Mouse (Mus musculus) heart, adult 2 months (tissue): ENCODE measurements around the gene Rtl1. TPM values are rescaled to one million over a fixed set of nuclear protein-coding genes. Genes with fewer than 3 reads are reported as not detected.

Experiments
- DNase-seq, 2 experiments: peaks; one replicate each; pipeline ENCODE4 v3.0.0; 2021
- H3K27ac ChIP-seq: fragments of 200-600 bp; 2 replicates; pipeline ENCODE4 v1.8.1; 2022
- H3K27me3 ChIP-seq: fragments of 200-500 bp; 2 replicates; pipeline ENCODE4 v1.6.1; 2012; ENCODE audit warnings: mild to moderate bottlenecking, low read length, inconsistent platforms, mixed read lengths; ENCODE audit not compliant: control insufficient read depth, insufficient read depth
- H3K36me3 ChIP-seq: fragments of 200-500 bp; 2 replicates; pipeline ENCODE4 v1.6.1; 2012; ENCODE audit warnings: low read length, inconsistent platforms; ENCODE audit not compliant: control insufficient read depth, insufficient read depth
- H3K4me1 ChIP-seq: fragments of 200-500 bp; 2 replicates; pipeline ENCODE4 v1.6.1; 2011; ENCODE audit warnings: low read length; ENCODE audit not compliant: control insufficient read depth, insufficient read depth
- H3K4me3 ChIP-seq: fragments of 200-600 bp; 2 replicates; pipeline ENCODE4 v1.8.1; 2022
- H3K79me2 ChIP-seq: fragments of 200-500 bp; replicated peaks from 2 replicates; pipeline ENCODE4 v1.6.1; 2012; ENCODE audit warnings: mild to moderate bottlenecking, inconsistent platforms, low read length, moderate library complexity, mixed read lengths; ENCODE audit not compliant: control insufficient read depth, insufficient read depth
- H3K9ac ChIP-seq: fragments of 200-500 bp; 2 replicates; pipeline ENCODE4 v1.6.1; 2012; ENCODE audit warnings: low read depth, mild to moderate bottlenecking, control low read depth, inconsistent platforms, low read length, mixed read lengths
- CTCF ChIP-seq: fragments of 200-600 bp; IDR thresholded peaks from 2 replicates; pipeline ENCODE4 v1.8.1; 2022; ENCODE audit warnings: antibody characterized with exemption, mild to moderate bottlenecking, moderate library complexity
- EP300 ChIP-seq: fragments of 200-500 bp; IDR thresholded peaks from 2 replicates; pipeline ENCODE4 v1.6.1; 2011; ENCODE audit warnings: low read depth, low read length, control low read depth; ENCODE audit not compliant: insufficient read depth
- POLR2A ChIP-seq: fragments of 200-500 bp; IDR thresholded peaks from 2 replicates; pipeline ENCODE4 v1.6.1; 2011; ENCODE audit warnings: mild to moderate bottlenecking, low read depth, low read length, control low read depth; ENCODE audit not compliant: insufficient read depth
- WGBS: fragments of 180-500 bp; shearing (Covaris S2); methylation state at CpG from one replicate; pipeline ENCODE4 v1.1.7; 2018; 5-methylcytosine and 5-hydroxymethylcytosine counted together
- intact Hi-C: fragments of 180-260 bp; cut with DNase I; formaldehyde crosslinking; loops from one replicate; pipeline ENCODE4 v1.15.1; 2025
- long read RNA-seq: library from polyadenylated mRNA; stranded (forward); transcript quantifications from one replicate; pipeline ENCODE4 v2.0.0, GENCODE M21; 2021
- polyA plus RNA-seq: library from polyadenylated mRNA; depleted of rRNA; stranded (reverse); fragments of >200 nt; gene quantifications from 2 replicates; pipeline ENCODE4 v1.2.3, GENCODE M21; 2012; rRNA removed
- total RNA-seq, 2 experiments: library from RNA; stranded (reverse); gene quantifications; 2 replicates each; pipeline ENCODE4 v1.2.3; 2021

Rtl1 gene
- total RNA-seq = not detected
- 0.02 and 0.12 TPM in 2 replicates for polyA plus RNA-seq
- long read RNA-seq = 0 reads

DNA sequence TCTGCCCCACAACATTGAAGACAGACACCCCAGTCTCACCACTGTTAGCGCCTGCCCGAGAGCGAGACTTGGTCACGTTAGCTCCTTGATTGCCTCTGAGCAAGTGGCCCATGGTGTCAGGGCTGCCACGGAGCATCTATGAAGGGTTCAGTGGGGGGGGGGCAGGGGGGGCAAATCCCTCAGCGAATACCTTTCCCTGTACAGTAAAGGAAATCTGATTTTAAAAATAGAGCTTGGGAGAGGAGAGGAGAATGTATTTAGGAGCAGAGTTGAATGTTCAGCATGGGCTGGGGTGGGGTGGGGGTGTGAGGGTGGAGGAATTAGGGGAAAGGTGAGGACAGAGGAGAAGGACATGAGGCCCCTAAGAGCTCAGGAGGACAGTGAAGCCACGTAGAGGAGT lies at the start of gene Rtl1:
Gene Rtl1 (minus strand): TSS at position 101 of the 400 bp plus-strand sequence.
- no peak for DNase-seq
- no peaks in the 10 kb centered on the region for H3K4me1 ChIP-seq
- intact Hi-C loops = loop anchor here (10.0 kb wide), 1 partner anchor 695 kb away; no protein-coding TSS in a partner anchor
- H3K79me2 ChIP-seq = no peaks in the 10 kb centered on the region
- no peaks in the 10 kb centered on the region for H3K36me3 ChIP-seq
- H3K4me3 ChIP-seq = no peak within 1 kb of the TSS
- no peak within 1 kb of the TSS for H3K27ac ChIP-seq
- TF ChIP-seq POLR2A = no peak
- no peak for TF ChIP-seq CTCF
- no peak for TF ChIP-seq EP300
- 78% methylated on average over 7 of the region's 7 CpGs for WGBS
- no peak within 1 kb of the TSS for H3K9ac ChIP-seq
- H3K27me3 ChIP-seq = no peaks in the 10 kb centered on the region

DNA sequence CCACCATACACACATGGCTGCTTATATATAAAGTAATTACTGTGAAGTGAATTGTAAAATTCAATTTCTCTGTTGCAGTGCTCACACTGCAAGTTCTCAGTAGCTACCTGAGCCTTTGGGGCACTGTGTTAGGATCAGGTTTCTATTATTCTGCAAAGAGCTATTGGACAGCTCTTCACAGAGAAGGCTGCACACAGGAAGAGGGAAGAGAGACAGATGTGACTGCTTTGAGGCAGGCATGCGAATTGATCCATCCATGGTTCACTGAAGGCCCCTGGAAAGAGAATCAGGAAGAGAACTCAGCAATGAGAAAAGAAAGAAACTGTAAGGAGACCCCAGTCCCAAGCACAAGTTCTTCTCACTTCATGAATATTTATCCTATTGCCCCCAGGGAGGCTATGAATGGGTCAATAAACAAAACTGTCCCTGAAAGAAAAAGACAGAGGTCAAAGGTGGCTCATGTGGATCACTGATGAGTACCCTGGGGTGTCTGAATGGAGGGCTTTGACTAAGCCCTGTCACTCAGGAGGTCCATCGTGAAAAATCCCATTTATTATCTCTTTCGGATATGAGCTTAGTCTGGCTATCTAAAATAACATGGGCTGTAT lies 40.5 kb upstream of the Rtl1 start:
- Histone ChIP-seq H3K4me1 (no peaks in the 10 kb centered on the region), H3K9ac (no peak overlapping the region), H3K27me3 (no peaks in the 10 kb centered on the region), H3K79me2 (no peaks in the 10 kb centered on the region), H3K36me3 (no peaks in the 10 kb centered on the region), H3K27ac (no peak overlapping the region), H3K4me3 (no peak overlapping the region)
- TF ChIP-seq EP300 (no peak), POLR2A (no peak), CTCF (no peak)
- DNase-seq = no peak
- intact Hi-C loops = no loop called here
- WGBS = 54% methylated on average over 3 of the region's 3 CpGs

DNA sequence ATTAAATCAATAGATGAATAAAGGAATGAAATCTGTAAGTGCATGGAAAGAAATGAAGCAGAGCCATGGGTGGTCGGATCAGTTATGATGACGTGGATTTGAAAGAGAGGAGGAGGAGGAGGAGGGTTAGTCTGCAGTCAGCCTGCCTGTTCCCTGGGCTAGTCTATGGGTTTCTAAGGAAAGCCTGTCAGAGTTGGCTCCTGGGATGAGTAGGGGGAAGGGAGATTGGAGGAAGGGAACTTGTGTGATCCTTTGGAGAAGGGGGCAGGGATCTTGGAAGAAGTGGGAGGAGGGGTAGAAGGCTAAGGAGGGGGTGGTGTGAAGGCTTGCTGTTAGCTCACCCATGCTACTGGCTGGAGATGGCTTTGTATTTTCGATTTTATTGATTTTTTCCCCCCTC lies 31.9 kb upstream of the Rtl1 start:
- TF ChIP-seq POLR2A (no peak), CTCF (no peak), EP300 (no peak)
- 54% methylated on average over 3 of the region's 3 CpGs for WGBS
- intact Hi-C loops = no loop called here
- H3K4me3 ChIP-seq = no peak overlapping the region
- no peaks in the 10 kb centered on the region for H3K27me3 ChIP-seq
- H3K4me1 ChIP-seq = no peaks in the 10 kb centered on the region
- no peaks in the 10 kb centered on the region for H3K79me2 ChIP-seq
- H3K27ac ChIP-seq = no peak overlapping the region
- no peaks in the 10 kb centered on the region for H3K36me3 ChIP-seq
- no peak for DNase-seq
- no peak overlapping the region for H3K9ac ChIP-seq

DNA sequence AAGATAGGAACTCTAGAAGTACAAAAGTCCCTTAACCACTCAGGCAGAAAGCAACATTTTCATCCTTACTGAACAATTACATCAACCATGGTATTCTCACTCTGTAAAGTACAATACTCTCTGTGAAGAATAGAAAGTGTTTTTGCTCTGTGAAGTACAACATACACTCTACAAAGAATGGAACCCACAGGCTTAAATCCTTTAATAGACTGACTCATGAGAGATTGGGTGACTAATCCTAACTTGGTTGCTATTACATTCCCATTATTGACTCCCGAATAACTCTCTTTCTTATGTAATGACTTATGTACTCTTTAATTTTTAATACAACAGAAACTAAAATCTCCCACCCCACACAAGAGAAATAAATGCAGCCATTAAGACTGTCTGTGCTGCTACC lies 28.8 kb upstream of the Rtl1 start:
- no peaks in the 10 kb centered on the region for H3K36me3 ChIP-seq
- no peak for TF ChIP-seq EP300
- no peak for TF ChIP-seq POLR2A
- TF ChIP-seq CTCF = no peak
- H3K4me3 ChIP-seq = no peak overlapping the region
- no peak overlapping the region for H3K27ac ChIP-seq
- H3K27me3 ChIP-seq = no peaks in the 10 kb centered on the region
- DNase-seq = no peak
- 85% methylated on average over 1 of the region's 1 CpGs for WGBS
- no peaks in the 10 kb centered on the region for H3K79me2 ChIP-seq
- intact Hi-C loops = no loop called here
- H3K4me1 ChIP-seq = no peaks in the 10 kb centered on the region
- H3K9ac ChIP-seq = no peak overlapping the region

DNA sequence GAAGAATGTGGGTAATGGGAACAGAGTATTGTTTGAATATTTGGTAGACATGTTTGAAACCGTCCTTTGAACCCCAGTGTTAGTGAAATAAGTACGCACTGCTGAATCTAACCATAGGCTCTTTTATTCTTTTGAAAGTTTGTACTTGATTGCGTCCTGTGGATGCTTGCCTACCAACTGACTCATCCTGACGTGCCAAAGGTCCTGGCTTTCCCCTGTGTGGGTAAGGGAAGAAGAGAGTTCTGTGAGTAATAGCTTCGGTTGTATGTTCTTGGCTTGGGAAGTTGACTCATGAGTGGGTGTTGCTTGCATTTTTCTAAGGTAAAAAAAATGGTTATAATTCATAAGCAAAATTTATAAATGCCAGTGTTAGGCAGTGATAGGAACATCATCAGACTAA lies 26.8 kb upstream of the Rtl1 start:
- no peak overlapping the region for H3K4me3 ChIP-seq
- 73% methylated on average over 5 of the region's 5 CpGs for WGBS
- no peak overlapping the region for H3K9ac ChIP-seq
- no peaks in the 10 kb centered on the region for H3K4me1 ChIP-seq
- no peak for DNase-seq
- H3K27me3 ChIP-seq = no peaks in the 10 kb centered on the region
- H3K27ac ChIP-seq = no peak overlapping the region
- TF ChIP-seq POLR2A = no peak
- no peak for TF ChIP-seq CTCF
- no peak for TF ChIP-seq EP300
- intact Hi-C loops = no loop called here
- no peaks in the 10 kb centered on the region for H3K36me3 ChIP-seq
- no peaks in the 10 kb centered on the region for H3K79me2 ChIP-seq

DNA sequence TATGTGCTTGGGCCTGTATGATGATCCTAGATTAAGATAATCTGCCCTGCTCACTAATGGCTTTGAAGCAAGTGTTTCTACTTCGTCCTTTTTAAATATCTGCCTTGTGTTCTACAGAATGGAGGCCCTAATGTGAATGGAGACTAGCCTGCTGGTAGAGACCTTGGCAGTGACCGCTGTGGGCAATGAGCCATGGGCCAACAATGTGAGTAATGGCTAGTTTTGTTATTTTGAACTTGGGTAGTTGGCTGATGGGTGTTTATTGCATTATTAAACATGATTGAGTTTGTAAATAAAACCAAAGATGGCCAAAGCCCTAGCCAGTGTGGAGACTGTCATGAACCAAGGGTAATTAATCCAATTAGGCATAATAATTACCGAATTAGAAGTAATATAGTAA lies 20.1 kb upstream of the Rtl1 start:
- Histone ChIP-seq H3K27me3 (no peaks in the 10 kb centered on the region), H3K4me1 (no peaks in the 10 kb centered on the region), H3K27ac (no peak overlapping the region), H3K79me2 (no peaks in the 10 kb centered on the region), H3K4me3 (no peak overlapping the region), H3K9ac (no peak overlapping the region), H3K36me3 (no peaks in the 10 kb centered on the region)
- TF ChIP-seq POLR2A (no peak), EP300 (no peak), CTCF (no peak)
- intact Hi-C loops = no loop called here
- DNase-seq = no peak
- WGBS = 89% methylated on average over 3 of the region's 3 CpGs
